In genomic region chr7:99326128-99326527, GRCm38 (mm10) we compare ENCODE assay signal across 14 mouse cellular contexts. TPM values are rescaled to one million over a fixed set of nuclear protein-coding genes. Genes with fewer than 3 reads are reported as not detected.
"Had no signal": no experiment of that assay in that cellular context is flagged by ENCODE, and none has a peak within 500 bp of the region (broad histone marks: within the 10 kb centered on the region; RNA-seq: fewer than 3 reads in every experiment).

No protein-coding gene starts in this region.

- H3K4me1 ChIP-seq: liver, embryonic 12.5 days had no signal

- H3K27me3 ChIP-seq: midbrain, embryonic 15.5 days; neural tube, embryonic 15.5 days had no signal

- H3K4me3 ChIP-seq: limb, embryonic 15.5 days; liver, embryonic 12.5 days; midbrain, embryonic 15.5 days; neural tube, embryonic 15.5 days had no signal

- ATAC-seq: liver, embryonic 12.5 days; midbrain, embryonic 15.5 days had no signal

- H3K27ac ChIP-seq: kidney, postnatal 0 days; limb, embryonic 15.5 days; liver, embryonic 12.5 days; midbrain, embryonic 15.5 days had no signal

- H3K9ac ChIP-seq: limb, embryonic 15.5 days; liver, embryonic 12.5 days; lung, embryonic 14.5 days; midbrain, embryonic 15.5 days; neural tube, embryonic 15.5 days had no signal

- H3K9me3 ChIP-seq: limb, embryonic 15.5 days; liver, embryonic 12.5 days; midbrain, embryonic 15.5 days; neural tube, embryonic 15.5 days had no signal

- H3K4me2 ChIP-seq: limb, embryonic 15.5 days; liver, embryonic 12.5 days; lung, embryonic 14.5 days; midbrain, embryonic 15.5 days; neural tube, embryonic 15.5 days had no signal

- H3K36me3 ChIP-seq: limb, embryonic 15.5 days; liver, embryonic 12.5 days had no signal

- DNase-seq: kidney, postnatal 36 days; layer of hippocampus, adult 9-11 months; layer of hippocampus, postnatal 36 days; lung, embryonic 14.5 days; right cerebral cortex, adult 18-20 months; right cerebral cortex, postnatal 25 days; thymus, adult 18-20 months; thymus, postnatal 14 days had no signal

RNA-seq across cellular contexts. Expression of gene Serpinh1, which starts 26.9 kb away (rescaled TPM):
- total RNA-seq: megakaryocyte-erythroid progenitor cell, adult 5-6 weeks had no signal

RNA-seq across cellular contexts. Expression of gene Map6, which starts 58.9 kb away (rescaled TPM):
- total RNA-seq: megakaryocyte-erythroid progenitor cell, adult 5-6 weeks had no signal
